Mouse (Mus musculus) thymus, adult 2 months (tissue): Measurements from ENCODE around the gene Lbx2.

Experiments
- CTCF ChIP-seq: fragments of 200-500 bp; IDR thresholded peaks from 2 replicates; pipeline ENCODE4 v1.5.1; 2012; ENCODE audit warnings: mild to moderate bottlenecking, control low read depth, low read length, moderate library complexity, borderline replicate concordance; ENCODE audit not compliant: control insufficient read depth, poor library complexity, insufficient read depth; ENCODE audit errors: extremely low read depth
- POLR2A ChIP-seq: fragments of 200-500 bp; IDR thresholded peaks from 2 replicates; pipeline ENCODE4 v1.6.1; 2012; ENCODE audit warnings: mild to moderate bottlenecking, low read length, control low read depth, moderate library complexity; ENCODE audit not compliant: control insufficient read depth, poor library complexity, insufficient read depth; ENCODE audit errors: extremely low read depth

- no peak for TF ChIP-seq POLR2A
- TF ChIP-seq CTCF: no peak
Measured at GRCm38 (mm10) chr6:83136291-83136880, 50.2 kb downstream of the Lbx2 start.
